Mouse (Mus musculus) spleen, embryonic (tissue): ENCODE data around the gene Stambp.

Experiments
- CTCF ChIA-PET: fragments of 350-600 bp; sonication (Branson Sonifier 250); formaldehyde crosslinking; loops from one replicate; lab custom pipeline; 2022; lab: Charles Lee

Gene Stambp

DNA sequence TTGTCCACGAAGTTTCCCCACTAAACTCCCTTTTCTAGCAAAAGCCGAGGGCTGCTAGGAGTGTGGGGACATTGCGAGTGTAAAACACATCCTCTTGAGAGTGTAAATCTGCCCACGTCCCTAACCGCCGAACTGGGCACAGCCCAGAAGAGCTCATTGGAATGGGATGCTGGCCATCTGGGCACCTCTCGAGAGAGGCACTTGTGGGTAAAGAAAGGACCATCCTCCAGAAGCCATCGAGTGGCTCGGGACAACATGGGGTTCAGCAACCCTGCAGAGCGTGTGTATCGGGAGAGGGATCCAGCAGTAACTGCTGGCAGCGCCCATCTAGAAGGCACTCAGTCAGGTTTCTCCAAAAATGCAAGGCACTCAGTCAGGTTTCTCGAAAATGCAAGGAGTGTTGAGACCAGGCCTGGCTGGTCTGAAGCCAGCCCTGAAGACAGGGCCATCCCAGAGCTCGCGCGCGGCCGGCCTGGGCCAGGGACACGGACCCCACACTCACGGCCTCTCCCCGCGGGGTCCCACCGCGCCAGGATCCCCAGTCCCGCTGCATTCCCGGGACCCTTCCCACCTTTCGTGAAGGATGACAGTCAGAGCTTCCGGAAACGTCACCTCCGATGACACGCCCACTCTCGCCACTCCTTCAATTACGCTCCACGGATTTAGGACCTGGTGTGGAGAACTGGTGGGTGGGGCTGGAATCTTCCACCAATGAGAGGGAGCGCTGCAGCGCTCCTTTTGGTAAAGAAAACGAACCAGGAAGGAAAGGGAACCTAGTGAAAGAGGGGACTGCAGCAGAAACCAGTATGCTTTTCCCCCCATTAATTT is 475 bp downstream of the Stambp start:
- CTCF ChIA-PET: interaction anchor here (0.6 kb wide), 2 partner anchors 415 to 1821 kb away, joined by 3 to 7 read pairs; no protein-coding TSS in a partner anchor

GRCm38 (mm10) chr6:83568901-83569862 is 3.3 kb downstream of the Stambp start:
- CTCF ChIA-PET: interaction anchor here (0.7 kb wide), 1 partner anchor 395 kb away, joined by 3 read pairs; no protein-coding TSS in a partner anchor

DNA sequence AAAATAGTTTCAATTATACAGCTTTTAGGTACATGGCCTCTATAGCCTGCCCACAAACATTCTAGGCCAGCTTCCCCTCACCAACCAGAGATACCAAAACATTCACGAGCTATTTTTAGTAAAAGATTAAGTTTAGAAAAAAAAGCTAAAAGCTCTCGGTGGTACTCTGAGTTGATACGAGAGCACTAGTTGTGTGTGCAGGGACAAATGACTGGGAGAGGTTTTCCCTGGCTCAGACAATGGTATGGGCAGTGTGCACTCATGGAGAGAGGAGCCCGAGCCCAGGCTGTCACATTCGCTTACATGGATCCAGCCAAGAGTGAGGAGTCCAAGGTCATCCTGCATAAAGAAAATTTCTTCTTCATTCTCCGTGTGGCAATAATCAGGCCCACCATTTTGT is 16.6 kb downstream of the Stambp start:
- CTCF ChIA-PET: no interaction called here

GRCm38 (mm10) chr6:83548346-83548745 is 24.2 kb downstream of the Stambp start:
- CTCF ChIA-PET: no interaction called here

GRCm38 (mm10) chr6:83545778-83546177 is 26.8 kb downstream of the Stambp start:
- CTCF ChIA-PET: no interaction called here

- CTCF ChIA-PET: no interaction called here
These were observed 30.6 kb downstream of the Stambp start for GRCm38 (mm10) chr6:83541756-83542456.

DNA sequence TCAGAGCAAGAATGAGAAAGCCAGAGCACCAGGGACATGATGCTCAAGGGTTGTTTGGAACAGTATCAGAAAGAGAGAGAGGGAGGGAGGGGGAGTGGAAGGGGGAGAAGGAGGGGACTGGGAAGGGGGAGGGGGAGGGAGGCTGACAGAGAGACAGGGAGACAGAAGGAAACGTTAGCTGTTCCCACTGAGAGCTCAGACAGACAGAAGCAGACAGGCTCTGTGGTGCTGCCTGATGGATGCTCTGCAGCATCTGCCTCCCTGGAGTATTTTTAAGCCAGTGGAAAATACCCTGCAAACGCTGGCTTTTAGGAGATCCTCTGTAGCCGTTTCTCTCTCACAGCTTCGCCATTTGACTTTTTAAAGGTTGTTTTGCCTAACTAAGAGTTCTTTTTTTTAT is 32.5 kb downstream of the Stambp start:
- CTCF ChIA-PET: no interaction called here

- CTCF ChIA-PET: interaction anchor here (0.8 kb wide), 1 partner anchor 151 kb away, joined by 9 read pairs; no protein-coding TSS in a partner anchor
These were observed 35.8 kb downstream of the Stambp start for GRCm38 (mm10) chr6:83536795-83537059.

GRCm38 (mm10) chr6:83536028-83536794 is 36.3 kb downstream of the Stambp start, which contains the start of gene Actg2:
Gene Actg2 (minus strand): TSS chr6:83536265.
- CTCF ChIA-PET: interaction anchor here (0.8 kb wide), 1 partner anchor 150 kb away, joined by 9 read pairs; no protein-coding TSS in a partner anchor

DNA sequence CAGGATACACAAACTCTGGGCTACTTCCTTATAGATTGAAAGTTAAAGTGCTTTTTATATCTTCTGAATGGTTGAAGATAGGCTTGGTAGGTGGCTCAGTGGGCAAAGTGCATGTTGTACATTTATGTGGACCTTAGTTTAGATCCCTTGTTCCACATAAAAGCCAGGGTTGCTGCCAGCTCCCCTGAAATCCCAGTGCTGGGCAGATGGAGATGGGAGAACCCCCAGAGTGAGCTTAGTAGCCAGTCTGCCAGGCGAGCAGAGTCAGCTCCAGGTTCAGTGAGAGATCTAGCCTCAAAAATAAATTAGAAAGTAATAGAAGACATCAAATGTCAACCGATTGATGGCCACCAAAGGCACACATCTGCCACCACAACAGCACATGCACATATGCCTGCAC is 39.9 kb downstream of the Stambp start:
- CTCF ChIA-PET: no interaction called here

- CTCF ChIA-PET: interaction anchor here (0.6 kb wide), 1 partner anchor 268 kb away, joined by 4 read pairs; no protein-coding TSS in a partner anchor
These were observed 49.3 kb downstream of the Stambp start for GRCm38 (mm10) chr6:83523194-83523593.

- CTCF ChIA-PET: no interaction called here
These were observed 50.7 kb downstream of the Stambp start for GRCm38 (mm10) chr6:83521784-83522183.

- CTCF ChIA-PET: interaction anchor here (0.6 kb wide), 1 partner anchor 109 kb away, joined by 4 read pairs; no protein-coding TSS in a partner anchor
These were observed 53.9 kb downstream of the Stambp start for GRCm38 (mm10) chr6:83518637-83519036.

DNA sequence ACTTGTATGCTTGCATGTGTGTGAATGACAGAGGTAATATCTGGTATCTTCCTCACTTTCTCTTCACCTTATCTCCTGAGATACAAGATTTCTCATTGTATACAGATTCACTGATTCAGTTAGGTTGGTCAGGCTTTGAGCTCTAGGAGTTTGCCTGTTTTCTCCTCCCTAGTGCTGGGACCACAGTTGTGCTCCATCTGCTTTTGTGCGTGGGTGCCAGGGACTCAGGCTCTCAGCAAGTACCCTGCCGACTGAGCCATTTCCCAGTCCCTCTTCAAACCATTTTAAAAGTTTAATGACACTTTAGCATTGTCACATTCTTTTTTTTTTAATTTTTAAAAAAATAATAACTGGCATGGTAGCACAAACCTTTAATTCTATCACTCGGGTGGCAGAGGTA is 57.4 kb downstream of the Stambp start:
- CTCF ChIA-PET: no interaction called here

GRCm38 (mm10) chr6:83512495-83512894 is 60.0 kb downstream of the Stambp start:
- CTCF ChIA-PET: interaction anchor here (1.0 kb wide), 1 partner anchor 154 kb away, joined by 5 read pairs; no protein-coding TSS in a partner anchor

GRCm38 (mm10) chr6:83510210-83510609 is 62.3 kb downstream of the Stambp start:
- CTCF ChIA-PET: interaction anchor here (1.3 kb wide), 1 partner anchor 153 kb away, joined by 4 read pairs; no protein-coding TSS in a partner anchor

GRCm38 (mm10) chr6:83509442-83509841 is 63.1 kb downstream of the Stambp start:
- CTCF ChIA-PET: no interaction called here

GRCm38 (mm10) chr6:83507168-83507546 is 65.4 kb downstream of the Stambp start:
- CTCF ChIA-PET: interaction anchor here (0.6 kb wide), 1 partner anchor 452 kb away, joined by 3 read pairs; no protein-coding TSS in a partner anchor

GRCm38 (mm10) chr6:83506258-83507167 is 66.0 kb downstream of the Stambp start, which contains the start of gene Dguok:
Gene Dguok (minus strand): TSS chr6:83506969.
- CTCF ChIA-PET: interaction anchor here (0.6 kb wide), 2 partner anchors 116 to 453 kb away, joined by 3 to 4 read pairs; no protein-coding TSS in a partner anchor
